Mouse (Mus musculus) right cerebral cortex, postnatal 4 days (tissue): ENCODE results near the gene Htt.
"Not testable (repeated sequence)": the region's sequence is repeated elsewhere in the genome, so short reads cannot be mapped to it uniquely, and the experiment has no call there.

Experiments used
- DNase-seq: peaks from one replicate; pipeline ENCODE4 v3.0.0-alpha.2; 2022

The Htt gene

GRCm38 (mm10) chr5:34761509-34761908, at the start of gene Htt:
TSS of gene Htt (plus strand) at chr5:34761740.
- DNase-seq: peak; percentile 95

- not testable (repeated sequence) for DNase-seq
These were observed 47.2 kb upstream of the Htt start for GRCm38 (mm10) chr5:34714371-34714770.

DNA sequence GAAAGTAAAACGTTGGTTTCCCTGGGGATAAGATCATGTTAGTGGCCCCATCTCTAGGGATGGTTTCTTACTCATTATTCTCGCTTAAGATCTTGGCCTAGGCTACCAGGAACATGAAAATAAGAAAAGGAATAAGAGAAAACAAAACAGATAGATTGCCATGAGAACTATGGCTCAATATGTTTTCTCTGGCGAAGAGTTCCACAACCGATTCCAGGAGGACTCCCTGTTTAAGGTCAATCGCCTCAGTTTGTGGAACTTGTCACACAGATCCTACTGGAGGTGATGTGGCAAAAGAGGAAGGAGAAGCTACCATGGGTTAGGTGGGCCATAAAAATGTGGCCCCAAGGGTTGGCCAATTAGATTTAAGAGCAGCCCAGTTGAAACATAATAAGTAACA, 46.7 kb upstream of the Htt start:
- no peak for DNase-seq

DNA sequence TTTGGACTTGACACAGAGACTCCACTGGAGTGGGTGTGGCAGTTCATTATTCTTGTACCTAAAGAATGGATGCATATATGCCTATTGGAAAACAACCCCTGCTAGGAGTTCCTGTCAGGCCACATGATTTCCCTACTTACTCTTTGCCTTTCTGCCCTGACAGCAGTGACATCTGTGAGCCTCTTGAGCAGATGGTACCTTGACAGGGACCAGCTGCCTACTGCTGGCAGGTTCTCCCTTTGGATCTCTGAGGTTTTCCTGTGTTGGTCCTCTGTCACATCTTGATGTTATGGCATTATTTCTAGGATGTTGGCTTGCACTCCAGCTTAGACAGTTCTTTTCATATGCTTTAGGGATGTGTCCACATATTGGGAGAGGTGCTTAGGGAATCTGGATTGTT, 32.4 kb upstream of the Htt start:
- no peak for DNase-seq

GRCm38 (mm10) chr5:34730255-34730654, 31.3 kb upstream of the Htt start:
- DNase-seq: no peak

GRCm38 (mm10) chr5:34751477-34751876, 10.1 kb upstream of the Htt start:
- no peak for DNase-seq

DNA sequence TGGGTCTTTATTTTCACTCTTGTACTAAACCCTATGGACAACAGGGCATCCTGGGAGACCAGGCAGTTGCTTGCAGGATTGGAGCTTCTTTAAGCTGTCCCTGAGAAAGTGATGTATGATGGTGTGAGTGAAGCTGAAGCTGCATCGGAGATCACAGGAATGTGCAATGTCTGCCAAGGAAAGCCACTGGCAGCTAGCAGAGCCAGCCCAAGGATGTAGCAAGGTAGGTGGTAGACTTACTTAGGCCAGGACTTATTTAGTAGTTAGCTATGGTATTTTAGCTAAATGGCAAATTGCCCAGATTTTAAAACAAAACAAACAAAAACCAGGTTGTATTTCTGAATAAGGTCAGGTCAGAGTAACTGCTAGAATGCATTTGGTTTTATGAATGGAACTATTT, 2.8 kb upstream of the Htt start:
- no peak for DNase-seq

- DNase-seq: peak; percentile 34
These were observed 561 bp upstream of the Htt start for GRCm38 (mm10) chr5:34760850-34761508.

DNA sequence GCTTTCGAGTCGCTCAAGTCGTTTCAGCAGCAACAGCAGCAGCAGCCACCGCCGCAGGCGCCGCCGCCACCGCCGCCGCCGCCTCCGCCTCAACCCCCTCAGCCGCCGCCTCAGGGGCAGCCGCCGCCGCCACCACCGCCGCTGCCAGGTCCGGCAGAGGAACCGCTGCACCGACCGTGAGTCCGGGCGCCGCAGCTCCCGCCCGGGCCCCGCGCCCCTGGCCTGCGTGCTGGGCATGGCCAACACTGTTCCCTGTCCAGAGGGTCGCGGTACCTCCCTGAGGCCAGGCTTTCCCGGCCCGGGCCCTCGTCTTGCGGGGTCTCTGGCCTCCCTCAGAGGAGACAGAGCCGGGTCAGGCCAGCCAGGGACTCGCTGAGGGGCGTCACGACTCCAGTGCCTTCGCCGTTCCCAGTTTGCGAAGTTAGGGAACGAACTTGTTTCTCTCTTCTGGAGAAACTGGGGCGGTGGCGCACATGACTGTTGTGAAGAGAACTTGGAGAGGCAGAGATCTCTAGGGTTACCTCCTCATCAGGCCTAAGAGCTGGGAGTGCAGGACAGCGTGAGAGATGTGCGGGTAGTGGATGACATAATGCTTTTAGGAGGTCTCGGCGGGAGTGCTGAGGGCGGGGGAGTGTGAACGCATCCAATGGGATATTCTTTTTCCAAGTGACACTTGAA, 533 bp downstream of the Htt start:
- DNase-seq: peak; percentile 22

- no peak for DNase-seq
These were observed 10.3 kb downstream of the Htt start for GRCm38 (mm10) chr5:34771818-34772217.

- no peak for DNase-seq
These were observed 11.2 kb downstream of the Htt start for GRCm38 (mm10) chr5:34772696-34773245.

GRCm38 (mm10) chr5:34773392-34773791, 11.9 kb downstream of the Htt start:
- DNase-seq: no peak

- DNase-seq: no peak
These were observed 23.5 kb downstream of the Htt start for GRCm38 (mm10) chr5:34785027-34785426.

DNA sequence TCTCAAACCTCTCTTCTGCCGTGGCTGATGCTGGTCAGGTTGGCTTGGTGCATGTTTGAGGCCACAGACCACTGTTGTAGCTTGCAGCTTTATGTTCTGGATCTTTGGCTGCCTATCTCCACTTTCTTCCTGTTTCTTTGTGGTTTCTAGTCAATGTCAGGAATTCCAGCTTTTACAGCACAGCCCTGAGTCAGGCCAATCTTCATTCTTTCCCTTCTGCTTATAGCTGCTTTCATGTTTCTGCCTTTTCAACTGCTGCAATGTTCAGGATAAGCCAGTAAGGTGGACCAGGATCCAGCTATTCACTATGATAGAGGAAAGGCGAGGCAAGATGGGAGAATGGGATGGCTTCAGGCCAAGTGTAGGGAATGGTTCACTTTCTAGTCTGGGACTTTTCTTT, 29.6 kb downstream of the Htt start:
- no peak for DNase-seq

DNA sequence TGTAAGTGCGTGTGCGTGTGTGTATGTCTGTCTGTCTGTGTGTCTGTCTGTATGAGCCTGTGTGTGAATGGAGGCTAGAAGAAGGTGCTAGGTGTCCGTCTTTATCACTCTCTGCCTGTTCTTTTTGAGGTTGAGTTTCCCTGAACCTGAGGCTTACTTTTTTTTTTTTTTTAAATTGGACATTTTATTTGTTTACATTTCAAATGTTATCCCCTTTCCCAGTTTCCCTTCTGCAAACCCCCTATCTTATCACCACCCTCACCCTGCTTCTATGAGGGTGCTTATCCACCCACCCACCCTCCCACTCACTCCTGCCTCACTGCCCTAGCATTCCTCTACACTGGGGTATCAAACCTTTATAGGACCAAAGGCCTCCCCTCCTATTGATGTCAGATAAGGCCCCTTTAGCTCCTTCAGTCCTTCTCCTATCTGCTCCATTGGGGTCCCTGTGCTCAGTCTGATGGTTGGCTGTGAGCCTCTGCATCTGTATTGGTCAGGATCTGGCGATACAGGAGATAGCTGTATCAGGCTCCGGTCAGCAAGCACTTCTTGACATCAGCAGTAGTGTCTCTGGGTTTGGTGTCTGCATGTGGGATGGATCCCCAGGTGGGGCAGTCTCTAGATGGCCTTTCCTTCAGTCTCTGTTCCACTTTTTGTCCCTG, 38.9 kb downstream of the Htt start:
- no peak for DNase-seq

DNA sequence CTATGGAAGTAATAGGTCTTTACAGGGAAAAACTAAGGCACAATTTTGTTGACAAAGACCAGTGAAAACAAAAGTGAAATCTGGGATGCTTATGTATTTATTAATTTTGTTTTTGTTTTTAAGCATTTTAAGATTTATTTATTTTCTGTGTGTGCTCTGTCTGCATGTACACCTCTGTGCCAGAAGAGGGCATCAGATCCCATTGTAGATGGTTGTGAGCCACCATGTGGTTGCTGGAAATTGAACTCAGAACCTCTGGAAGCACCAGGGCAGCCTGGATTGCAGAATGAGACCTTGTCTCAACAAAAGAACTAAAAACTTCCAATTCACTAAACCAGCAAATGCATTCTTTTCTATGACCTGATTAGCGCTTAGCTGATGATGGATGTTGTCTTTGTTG, 44.5 kb downstream of the Htt start:
- DNase-seq: no peak

DNA sequence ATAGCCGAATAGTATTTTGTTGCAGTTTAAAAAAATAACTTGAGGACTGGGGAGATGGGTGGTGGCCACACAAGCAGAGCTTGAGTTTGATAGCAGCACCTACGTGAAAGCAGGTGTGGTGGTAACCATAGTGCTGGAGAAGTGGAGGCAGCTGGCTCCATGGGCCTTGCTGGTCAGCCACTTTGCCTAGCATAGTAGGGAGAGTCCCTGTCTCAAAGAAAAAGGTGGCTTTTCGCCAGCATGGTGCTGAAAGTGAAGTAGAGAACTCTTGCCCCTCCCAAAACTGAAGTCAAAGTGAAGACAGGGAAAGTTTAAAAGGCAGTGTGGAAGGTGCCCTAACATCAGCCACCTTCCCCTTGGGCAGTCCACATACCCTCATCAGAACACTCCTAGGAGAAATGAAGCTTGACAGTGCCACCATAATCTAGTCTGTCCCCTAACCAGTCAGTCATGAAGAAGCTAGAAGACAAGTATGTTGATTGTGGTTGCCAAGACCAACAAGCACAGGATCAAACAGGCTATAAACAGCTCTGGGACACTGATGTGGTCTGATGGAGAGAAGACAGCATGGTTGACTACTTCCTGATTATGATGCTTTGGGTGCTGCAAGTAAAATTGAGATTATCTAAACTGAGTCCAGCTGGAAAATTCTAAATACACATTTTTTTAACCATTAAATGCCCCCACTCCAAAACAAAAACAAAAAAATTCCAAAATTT, 61.0 kb downstream of the Htt start:
- no peak for DNase-seq

- DNase-seq: no peak
These were observed 92.5 kb downstream of the Htt start for GRCm38 (mm10) chr5:34854079-34854478.

DNA sequence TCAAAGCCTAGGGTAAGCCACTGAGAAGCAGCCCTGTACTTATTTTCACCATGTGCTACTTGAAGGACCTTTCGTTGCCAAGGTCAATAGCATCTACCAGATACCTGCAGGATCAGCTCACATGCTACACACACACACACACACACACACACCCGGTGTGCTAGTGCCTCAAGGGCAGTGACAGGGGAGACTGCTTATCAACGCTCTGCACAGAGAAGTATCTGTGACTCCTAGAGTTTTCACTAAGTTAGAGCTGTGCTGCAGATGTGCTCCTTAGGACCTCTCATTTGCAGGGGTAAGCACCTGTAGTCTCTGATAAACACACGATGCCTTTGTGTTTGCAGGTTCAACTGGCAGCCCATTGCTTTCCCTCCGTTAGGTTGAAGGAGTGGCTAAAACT, 103.8 kb downstream of the Htt start:
- DNase-seq: no peak

GRCm38 (mm10) chr5:34880307-34880706, 118.8 kb downstream of the Htt start:
- DNase-seq: not testable (repeated sequence)

- DNase-seq: no peak
These were observed 119.5 kb downstream of the Htt start for GRCm38 (mm10) chr5:34881023-34881422.

- no peak for DNase-seq
These were observed 123.7 kb downstream of the Htt start for GRCm38 (mm10) chr5:34885250-34885649.

DNA sequence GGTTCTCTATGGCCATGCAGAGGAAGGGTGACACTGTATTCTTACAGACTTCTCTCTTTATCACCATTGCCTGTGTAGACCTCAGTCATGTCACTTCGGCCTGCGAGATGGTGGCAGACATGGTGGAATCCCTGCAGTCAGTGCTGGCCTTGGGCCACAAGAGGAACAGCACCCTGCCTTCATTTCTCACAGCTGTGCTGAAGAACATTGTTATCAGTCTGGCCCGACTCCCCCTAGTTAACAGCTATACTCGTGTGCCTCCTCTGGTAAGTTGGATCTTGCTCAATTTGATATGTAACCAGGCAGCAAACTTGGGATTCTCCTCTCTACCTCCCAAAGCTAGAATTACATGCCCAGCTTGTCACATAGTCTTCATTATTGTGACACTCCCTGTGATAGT, 127.7 kb downstream of the Htt start:
- no peak for DNase-seq
